8 mouse cellular contexts compared by ENCODE assay signal in the genomic region with DNA sequence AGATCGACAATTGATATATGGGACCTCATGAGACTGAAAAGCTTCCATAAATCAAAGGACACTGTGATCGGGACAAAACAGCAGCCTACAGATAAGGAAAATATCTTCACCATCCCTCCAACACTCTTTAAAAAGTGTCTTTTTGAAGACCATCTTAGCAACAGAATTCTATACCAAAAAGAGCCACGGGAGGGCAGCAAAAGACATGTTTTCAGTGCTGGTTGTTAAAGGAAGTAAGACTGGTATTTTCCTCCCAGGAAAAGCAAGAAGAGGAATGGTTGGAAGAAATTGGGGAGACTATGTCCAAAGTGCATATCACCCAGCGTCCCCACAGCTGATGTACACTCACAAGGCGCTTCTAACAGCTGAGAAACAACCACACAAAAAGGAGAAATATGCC.
A peak's percentile ranks its signal among the peaks of the same experiment; 100 is the strongest.
DNase-seq lines count a peak whose midpoint lies in the region; ATAC-seq lines count a peak whose summit lies in the region.
"Had no signal": no experiment of that assay in that cellular context is flagged by ENCODE, and none has a peak within 500 bp of the region (broad histone marks: within the 10 kb centered on the region; RNA-seq: fewer than 3 reads in every experiment).

No protein-coding gene starts in this region.

- no peaks in the 10 kb centered on the region for H3K4me1 ChIP-seq in midbrain, embryonic 14.5 days (ENCODE audit: control insufficient read depth, insufficient read depth, low read length)
- no peaks in the 10 kb centered on the region for H3K4me1 ChIP-seq in midbrain, embryonic 13.5 days (replicated peaks)

- H3K9me3 ChIP-seq in midbrain, embryonic 14.5 days (ENCODE audit: control insufficient read depth, low read length) = no peaks in the 10 kb centered on the region
- H3K9me3 ChIP-seq in midbrain, embryonic 13.5 days = no peaks in the 10 kb centered on the region

- ATAC-seq in midbrain, embryonic 14.5 days (ENCODE audit: low FRiP score, low TSS enrichment) = no peak
- ATAC-seq in midbrain, embryonic 13.5 days = no peak

- H3K4me2 ChIP-seq in midbrain, embryonic 14.5 days (ENCODE audit: low read length) = no peak overlapping the region
- H3K4me2 ChIP-seq in midbrain, embryonic 13.5 days (replicated peaks) = no peak overlapping the region

- no peaks in the 10 kb centered on the region for H3K36me3 ChIP-seq in midbrain, embryonic 14.5 days (ENCODE audit: control insufficient read depth, insufficient read depth, low read length)
- no peaks in the 10 kb centered on the region for H3K36me3 ChIP-seq in midbrain, embryonic 13.5 days

- no peaks in the 10 kb centered on the region for H3K27me3 ChIP-seq in midbrain, embryonic 14.5 days (ENCODE audit: control insufficient read depth, insufficient read depth, low read length)
- no peaks in the 10 kb centered on the region for H3K27me3 ChIP-seq in midbrain, embryonic 13.5 days

- H3K9ac ChIP-seq in midbrain, embryonic 14.5 days (replicated peaks; ENCODE audit: low read length) = no peak overlapping the region
- no peak overlapping the region for H3K9ac ChIP-seq in midbrain, embryonic 13.5 days (replicated peaks)

- no peak overlapping the region for H3K4me3 ChIP-seq in midbrain, embryonic 14.5 days (replicated peaks; ENCODE audit: low read depth, low read length)
- H3K4me3 ChIP-seq in midbrain, embryonic 13.5 days (replicated peaks) = no peak overlapping the region
- H3K4me3 ChIP-seq: myocyte had no signal

- intact Hi-C loops in heart, postnatal 14 days (cut with DNase I) = loop anchor here (2.0 kb wide), 1 partner anchor 852 kb away; no protein-coding TSS in a partner anchor

- 32% methylated on average over 5 of the region's 5 CpGs for WGBS in midbrain, embryonic 14.5 days
- 32% methylated on average over 5 of the region's 5 CpGs for WGBS in midbrain, embryonic 13.5 days

- peak; percentile 93 for DNase-seq in midbrain, embryonic 14.5 days
- peak; percentile 7 for DNase-seq in WW6 (ENCODE audit: low read depth, low spot score)
- peak; percentile 47 for DNase-seq in cerebellum, adult 9-11 months
- DNase-seq in heart, postnatal 14 days = peak; percentile 23 to 64
- peak; percentile 27 to 89 for DNase-seq in left cerebral cortex, adult 9 months (ENCODE audit: low spot score in 2 of 2)
- peak; percentile 85 to 89 for DNase-seq in right cerebral cortex, postnatal 10 days (ENCODE audit: low spot score in 2 of 2)

- H3K27ac ChIP-seq in midbrain, embryonic 14.5 days (replicated peaks; ENCODE audit: low read depth, low read length) = no peak overlapping the region
- no peak overlapping the region for H3K27ac ChIP-seq in midbrain, embryonic 13.5 days

Comparison
In these comparisons a context has a peak if more than half of its experiments do, and no peak if none do; other contexts are left out.
1. DNase-seq: peak in every context shown above with its lines; median percentile 93 in midbrain, embryonic 14.5 days; 87 in right cerebral cortex, postnatal 10 days; 58 in left cerebral cortex, adult 9 months; 47 in cerebellum, adult 9-11 months; 44 in heart, postnatal 14 days; 7 in WW6.